Mouse (Mus musculus) brain, embryonic 14.5 days (tissue): ENCODE measurements around the gene Nap1l4. TPM values are rescaled to one million over a fixed set of nuclear protein-coding genes. Genes with fewer than 3 reads are reported as not detected.
"Not testable (repeated sequence)": the region's sequence is repeated elsewhere in the genome, so short reads cannot be mapped to it uniquely, and the experiment has no call there.

Experiments
- DNase-seq: peaks from one replicate; pipeline ENCODE4 v3.0.0-alpha.2; 2011; ENCODE audit warnings: low read depth
- CTCF ChIP-seq: fragments of 200-500 bp; IDR thresholded peaks from 2 replicates; pipeline ENCODE4 v1.5.1; 2012; ENCODE audit warnings: inconsistent platforms, mild to moderate bottlenecking, moderate library complexity, borderline replicate concordance; ENCODE audit not compliant: insufficient read depth, insufficient read length; ENCODE audit errors: extremely low read depth
- POLR2A ChIP-seq: fragments of 200-500 bp; IDR thresholded peaks from 2 replicates; pipeline ENCODE4 v1.6.1; 2012; ENCODE audit warnings: mild to moderate bottlenecking, inconsistent platforms, borderline replicate concordance; ENCODE audit not compliant: poor library complexity, insufficient read depth, insufficient read length, severe bottlenecking; ENCODE audit errors: extremely low read depth
- polyA plus RNA-seq: library from polyadenylated mRNA; depleted of rRNA; stranded (reverse); fragments of >200 nt; gene quantifications from 2 replicates; pipeline ENCODE4 v1.2.3, GENCODE M21; 2012

The Nap1l4 gene
- polyA plus RNA-seq, 1 experiment = 243 TPM

- TF ChIP-seq CTCF = no peak
- no peak for TF ChIP-seq POLR2A
- DNase-seq = peak; percentile 78
Observed at GRCm38 (mm10) chr7:143556964-143557610, 8.2 kb upstream of the Nap1l4 start.

- TF ChIP-seq CTCF (no peak), POLR2A (no peak)
- DNase-seq = no peak
Observed at GRCm38 (mm10) chr7:143549588-143550220, 798 bp upstream of the Nap1l4 start.

GRCm38 (mm10) chr7:143548231-143548961 lies 510 bp downstream of the Nap1l4 start:
- TF ChIP-seq CTCF = no peak
- TF ChIP-seq POLR2A = no peak
- peak; percentile 66 for DNase-seq

GRCm38 (mm10) chr7:143546554-143546953 lies 2.4 kb downstream of the Nap1l4 start:
- no peak for DNase-seq
- no peak for TF ChIP-seq POLR2A
- no peak for TF ChIP-seq CTCF

- DNase-seq = peak; percentile 12
- no peak for TF ChIP-seq POLR2A
- TF ChIP-seq CTCF = peak; percentile 46; the same call in 1 of the 2 replicates
Observed at GRCm38 (mm10) chr7:143544368-143544767, 4.5 kb downstream of the Nap1l4 start.

- DNase-seq = no peak
- TF ChIP-seq POLR2A (no peak), CTCF (no peak)
Observed at GRCm38 (mm10) chr7:143538671-143539070, 10.2 kb downstream of the Nap1l4 start.

- not testable (repeated sequence) for DNase-seq
Observed at GRCm38 (mm10) chr7:143538229-143538628, 10.7 kb downstream of the Nap1l4 start.

GRCm38 (mm10) chr7:143536251-143536650 lies 12.7 kb downstream of the Nap1l4 start:
- no peak for DNase-seq
- no peak for TF ChIP-seq POLR2A
- TF ChIP-seq CTCF = no peak

GRCm38 (mm10) chr7:143533284-143533683 lies 15.6 kb downstream of the Nap1l4 start:
- TF ChIP-seq POLR2A = no peak
- TF ChIP-seq CTCF = no peak
- no peak for DNase-seq

GRCm38 (mm10) chr7:143532410-143532809 lies 16.5 kb downstream of the Nap1l4 start:
- no peak for TF ChIP-seq CTCF
- no peak for TF ChIP-seq POLR2A
- DNase-seq = no peak

- TF ChIP-seq POLR2A = no peak
- no peak for TF ChIP-seq CTCF
- no peak for DNase-seq
Observed at GRCm38 (mm10) chr7:143519333-143519732, 29.6 kb downstream of the Nap1l4 start.

- TF ChIP-seq POLR2A = no peak
- DNase-seq = no peak
Observed at GRCm38 (mm10) chr7:143514416-143514768, 34.5 kb downstream of the Nap1l4 start.

GRCm38 (mm10) chr7:143513763-143514415 lies 35.0 kb downstream of the Nap1l4 start:
- no peak for TF ChIP-seq POLR2A
- TF ChIP-seq CTCF = no peak
- DNase-seq = no peak

- TF ChIP-seq POLR2A = no peak
- no peak for TF ChIP-seq CTCF
- DNase-seq = no peak
Observed at GRCm38 (mm10) chr7:143511335-143511712, 37.6 kb downstream of the Nap1l4 start.
